Mouse (Mus musculus) stomach, postnatal 0 days (tissue): ENCODE data around the gene Glipr2.

Source experiments
- CTCF ChIP-seq: IDR thresholded peaks from 2 replicates; pipeline ENCODE4 v1.5.1; 2016; ENCODE audit warnings: antibody characterized with exemption, low read depth, mild to moderate bottlenecking, moderate library complexity
- EP300 ChIP-seq: optimal IDR thresholded peaks from 2 replicates; pipeline ENCODE3; 2016; ENCODE audit warnings: antibody characterized with exemption

GRCm38 (mm10) chr4:43927826-43928225, 29.4 kb upstream of the Glipr2 start:
- TF ChIP-seq CTCF, result peak; percentile 68
- TF ChIP-seq EP300, result no peak
